Comparison of ENCODE assay signal across 22 mouse cellular contexts in the genomic region with DNA sequence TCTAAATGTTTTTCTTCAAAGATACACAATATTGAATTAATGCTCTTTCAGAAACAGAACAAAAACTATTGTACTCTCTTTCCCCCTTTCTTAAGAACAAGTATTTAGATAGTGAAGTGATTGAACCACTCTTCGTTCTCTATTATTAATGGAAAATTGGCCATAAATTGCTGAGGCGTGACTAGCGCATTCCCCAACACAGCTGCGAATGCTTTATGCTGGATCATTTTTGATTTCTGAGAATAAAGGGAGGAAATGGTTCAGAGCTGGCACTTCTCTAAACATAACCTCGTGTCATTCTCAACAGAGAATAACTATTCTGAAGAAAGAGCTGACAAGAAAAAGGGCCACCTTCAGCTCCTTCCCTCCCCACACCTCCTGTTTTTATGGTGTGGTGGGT.
A peak's percentile ranks its signal among the peaks of the same experiment; 100 is the strongest.
DNase-seq lines count a peak whose midpoint lies in the region; ATAC-seq and TF ChIP-seq lines count a peak whose summit lies in the region.
"Had no signal": no experiment of that assay in that cellular context is flagged by ENCODE, and none has a peak within 500 bp of the region (broad histone marks: within the 10 kb centered on the region; RNA-seq: fewer than 3 reads in every experiment).

No protein-coding gene starts in this region.

- no peak overlapping the region for H3K4me2 ChIP-seq in forebrain, embryonic 13.5 days
- no peak overlapping the region for H3K4me2 ChIP-seq in forebrain, embryonic 12.5 days
- H3K4me2 ChIP-seq in forebrain, embryonic 15.5 days (replicated peaks) = no peak overlapping the region
- no peak overlapping the region for H3K4me2 ChIP-seq in forebrain, embryonic 11.5 days (ENCODE audit: low read depth, low read length, severe bottlenecking)
- H3K4me2 ChIP-seq in forebrain, postnatal 0 days (ENCODE audit: low read depth) = no peak overlapping the region
- H3K4me2 ChIP-seq in stomach, postnatal 0 days (replicated peaks; ENCODE audit: low read depth) = no peak overlapping the region
- H3K4me2 ChIP-seq: embryonic facial prominence, embryonic 13.5 days; embryonic facial prominence, embryonic 15.5 days had no signal

- no peak for TF ChIP-seq EP300 in stomach, postnatal 0 days (optimal IDR thresholded peaks at IDR 0.05)

- H3K27ac ChIP-seq in forebrain, embryonic 13.5 days = no peak overlapping the region
- no peak overlapping the region for H3K27ac ChIP-seq in forebrain, embryonic 12.5 days
- no peak overlapping the region for H3K27ac ChIP-seq in forebrain, embryonic 15.5 days (replicated peaks)
- H3K27ac ChIP-seq in forebrain, embryonic 11.5 days (ENCODE audit: low read depth, low read length) = no peak overlapping the region
- no peak overlapping the region for H3K27ac ChIP-seq in forebrain, postnatal 0 days (ENCODE audit: low read depth, low read length)
- H3K27ac ChIP-seq in stomach, postnatal 0 days (replicated peaks) = no peak overlapping the region
- H3K27ac ChIP-seq: embryonic facial prominence, embryonic 13.5 days; embryonic facial prominence, embryonic 15.5 days; gastrocnemius, adult 2 months had no signal

- no peaks in the 10 kb centered on the region for H3K4me1 ChIP-seq in forebrain, embryonic 13.5 days
- H3K4me1 ChIP-seq in forebrain, embryonic 12.5 days = no peaks in the 10 kb centered on the region
- no peaks in the 10 kb centered on the region for H3K4me1 ChIP-seq in forebrain, embryonic 15.5 days
- no peaks in the 10 kb centered on the region for H3K4me1 ChIP-seq in forebrain, embryonic 11.5 days (replicated peaks; ENCODE audit: control insufficient read depth, insufficient read depth, low read length)
- no peaks in the 10 kb centered on the region for H3K4me1 ChIP-seq in forebrain, postnatal 0 days (ENCODE audit: insufficient read depth)
- no peaks in the 10 kb centered on the region for H3K4me1 ChIP-seq in stomach, postnatal 0 days (replicated peaks; ENCODE audit: control insufficient read depth, insufficient read depth)
- H3K4me1 ChIP-seq: embryonic facial prominence, embryonic 13.5 days; embryonic facial prominence, embryonic 15.5 days had no signal

- WGBS in forebrain, embryonic 13.5 days = 70% methylated on average over 5 of the region's 5 CpGs
- WGBS in forebrain, embryonic 12.5 days = 79% methylated on average over 5 of the region's 5 CpGs
- 78% methylated on average over 5 of the region's 5 CpGs for WGBS in forebrain, embryonic 15.5 days
- 83% methylated on average over 5 of the region's 5 CpGs for WGBS in forebrain, embryonic 11.5 days
- WGBS in forebrain, postnatal 0 days = 63% methylated on average over 5 of the region's 5 CpGs
- WGBS in stomach, postnatal 0 days = 67% methylated on average over 5 of the region's 5 CpGs

- H3K36me3 ChIP-seq in forebrain, embryonic 13.5 days (ENCODE audit: poor library complexity, severe bottlenecking) = no peaks in the 10 kb centered on the region
- no peaks in the 10 kb centered on the region for H3K36me3 ChIP-seq in forebrain, embryonic 12.5 days (replicated peaks)
- H3K36me3 ChIP-seq in forebrain, embryonic 15.5 days = no peaks in the 10 kb centered on the region
- H3K36me3 ChIP-seq in forebrain, embryonic 11.5 days (ENCODE audit: control insufficient read depth, insufficient read depth, low read length) = no peaks in the 10 kb centered on the region
- H3K36me3 ChIP-seq in forebrain, postnatal 0 days (ENCODE audit: insufficient read depth) = no peaks in the 10 kb centered on the region
- H3K36me3 ChIP-seq in stomach, postnatal 0 days (ENCODE audit: control insufficient read depth, insufficient read depth, low read length) = no peaks in the 10 kb centered on the region
- H3K36me3 ChIP-seq: embryonic facial prominence, embryonic 13.5 days; embryonic facial prominence, embryonic 15.5 days had no signal

- DNase-seq in forebrain, embryonic 11.5 days (ENCODE audit: low spot score) = no peak
- DNase-seq in brain, embryonic 14.5 days (ENCODE audit: low read depth) = peak; percentile 43
- DNase-seq in forebrain, postnatal 0 days = peak; percentile 10
- no peak for DNase-seq in heart, adult 8-10 months (ENCODE audit: low spot score)
- no peak for DNase-seq in stomach, postnatal 0 days (ENCODE audit: low spot score)
- DNase-seq: adrenal gland, adult 2 months; adrenal gland, postnatal 10 days; adrenal gland, postnatal 25 days; cerebellum, adult 11 months; cerebellum, adult 18-20 months; cerebellum, adult 8-10 months; cerebellum, adult 9-11 months; cerebellum, postnatal 14 days; cerebellum, postnatal 36 days; embryo, embryonic 11 days; gastrocnemius, adult 2 months had no signal

- H3K4me3 ChIP-seq in forebrain, embryonic 13.5 days = no peak overlapping the region
- no peak overlapping the region for H3K4me3 ChIP-seq in forebrain, embryonic 12.5 days (replicated peaks)
- no peak overlapping the region for H3K4me3 ChIP-seq in forebrain, embryonic 15.5 days
- no peak overlapping the region for H3K4me3 ChIP-seq in forebrain, embryonic 11.5 days (ENCODE audit: low read depth, low read length)
- H3K4me3 ChIP-seq in forebrain, postnatal 0 days (ENCODE audit: low read depth, low read length) = no peak overlapping the region
- H3K4me3 ChIP-seq in stomach, postnatal 0 days (ENCODE audit: low read depth, low read length) = no peak overlapping the region
- H3K4me3 ChIP-seq: embryonic facial prominence, embryonic 13.5 days; embryonic facial prominence, embryonic 15.5 days; erythroblast, embryonic 14.5 days; gastrocnemius, adult 2 months had no signal

- H3K9me3 ChIP-seq in forebrain, embryonic 13.5 days (replicated peaks) = no peaks in the 10 kb centered on the region
- no peaks in the 10 kb centered on the region for H3K9me3 ChIP-seq in forebrain, embryonic 12.5 days
- H3K9me3 ChIP-seq in forebrain, embryonic 15.5 days = no peaks in the 10 kb centered on the region
- H3K9me3 ChIP-seq in forebrain, embryonic 11.5 days (ENCODE audit: control insufficient read depth, low read length) = no peaks in the 10 kb centered on the region
- H3K9me3 ChIP-seq in forebrain, postnatal 0 days (ENCODE audit: low read length) = no peaks in the 10 kb centered on the region
- H3K9me3 ChIP-seq in stomach, postnatal 0 days (ENCODE audit: control insufficient read depth, low read length) = no peaks in the 10 kb centered on the region
- H3K9me3 ChIP-seq: embryonic facial prominence, embryonic 13.5 days; embryonic facial prominence, embryonic 15.5 days had no signal

- no peak for TF ChIP-seq CTCF in brain, embryonic 14.5 days (IDR thresholded peaks at IDR 0.05; ENCODE audit: borderline replicate concordance, extremely low read depth, insufficient read depth, insufficient read length)
- no peak for TF ChIP-seq CTCF in forebrain, postnatal 0 days (IDR thresholded peaks at IDR 0.05; ENCODE audit: low read depth)
- TF ChIP-seq CTCF in stomach, postnatal 0 days (IDR thresholded peaks at IDR 0.05; ENCODE audit: low read depth) = no peak

- 0 out of 2 replicates have a peak, but pooled peaks have one; percentile 24 for ATAC-seq in forebrain, embryonic 13.5 days
- ATAC-seq in forebrain, embryonic 12.5 days (ENCODE audit: low FRiP score) = no peak
- ATAC-seq in forebrain, embryonic 15.5 days (replicated peaks) = 0 out of 2 replicates have a peak, but pooled peaks have one; percentile 32
- ATAC-seq in forebrain, embryonic 11.5 days (replicated peaks; ENCODE audit: low FRiP score) = no peak
- ATAC-seq in forebrain, postnatal 0 days = peak; percentile 58; the same call in 1 of the 2 replicates
- no peak for ATAC-seq in stomach, postnatal 0 days (ENCODE audit: low FRiP score, low TSS enrichment)

- TF ChIP-seq POLR2A in brain, embryonic 14.5 days (IDR thresholded peaks at IDR 0.05; ENCODE audit: borderline replicate concordance, extremely low read depth, insufficient read depth, insufficient read length, poor library complexity, severe bottlenecking) = no peak

- no peak overlapping the region for H3K9ac ChIP-seq in forebrain, embryonic 13.5 days
- no peak overlapping the region for H3K9ac ChIP-seq in forebrain, embryonic 12.5 days
- no peak overlapping the region for H3K9ac ChIP-seq in forebrain, embryonic 15.5 days (replicated peaks)
- H3K9ac ChIP-seq in forebrain, embryonic 11.5 days (ENCODE audit: low read length) = no peak overlapping the region
- no peak overlapping the region for H3K9ac ChIP-seq in forebrain, postnatal 0 days
- H3K9ac ChIP-seq in stomach, postnatal 0 days (ENCODE audit: low read length) = no peak overlapping the region
- H3K9ac ChIP-seq: embryonic facial prominence, embryonic 13.5 days; embryonic facial prominence, embryonic 15.5 days had no signal

- H3K27me3 ChIP-seq in forebrain, embryonic 13.5 days = no peaks in the 10 kb centered on the region
- no peaks in the 10 kb centered on the region for H3K27me3 ChIP-seq in forebrain, embryonic 12.5 days
- H3K27me3 ChIP-seq in forebrain, embryonic 15.5 days = no peaks in the 10 kb centered on the region
- H3K27me3 ChIP-seq in forebrain, embryonic 11.5 days (ENCODE audit: control insufficient read depth, insufficient read depth, low read length) = no peaks in the 10 kb centered on the region
- H3K27me3 ChIP-seq in forebrain, postnatal 0 days (ENCODE audit: insufficient read depth, low read length) = no peaks in the 10 kb centered on the region
- no peaks in the 10 kb centered on the region for H3K27me3 ChIP-seq in stomach, postnatal 0 days (ENCODE audit: control insufficient read depth, insufficient read depth, low read length)
- H3K27me3 ChIP-seq: embryonic facial prominence, embryonic 13.5 days; embryonic facial prominence, embryonic 15.5 days had no signal

Comparison
In these comparisons a context has a peak if more than half of its experiments do, and no peak if none do; other contexts are left out.
1. ATAC-seq: peak in forebrain, embryonic 13.5 days (single experiment), forebrain, embryonic 15.5 days (single experiment) and forebrain, postnatal 0 days (single experiment); none in forebrain, embryonic 12.5 days (single experiment), forebrain, embryonic 11.5 days (single experiment) and stomach, postnatal 0 days (single experiment).
2. DNase-seq: peak in brain, embryonic 14.5 days (single experiment) and forebrain, postnatal 0 days (single experiment); none in forebrain, embryonic 11.5 days (single experiment), heart, adult 8-10 months (single experiment) and stomach, postnatal 0 days (single experiment).